Mouse (Mus musculus) CH12.LX (cell line): Measurements from ENCODE around the gene Rora. TPM values are rescaled to one million over a fixed set of nuclear protein-coding genes. Genes with fewer than 3 reads are reported as not detected.

Experiments
- DNase-seq: peaks from one replicate; pipeline ENCODE4 v3.0.0-alpha.2; 2013; ENCODE audit errors: extremely low read depth
- H3K27ac ChIP-seq: 2 replicates; pipeline ENCODE4 v1.5.1; 2012; ENCODE audit warnings: low read depth, mild to moderate bottlenecking, control low read depth, moderate library complexity; ENCODE audit not compliant: insufficient read depth
- H3K27me3 ChIP-seq: replicated peaks from 2 replicates; pipeline ENCODE3; 2012; ENCODE audit warnings: inconsistent platforms
- H3K36me3 ChIP-seq, 2 experiments: replicated peaks in 1 of 2; 2 replicates each; pipeline versions ENCODE3 to v1.6.1; 2012; ENCODE audit warnings: inconsistent platforms in 1 of 2, low read length in 1 of 2, mild to moderate bottlenecking in 1 of 2, mixed read lengths in 1 of 2, moderate library complexity in 1 of 2; ENCODE audit not compliant: control insufficient read depth in 1 of 2, insufficient read depth in 1 of 2
- H3K4me1 ChIP-seq, 2 experiments: 2 replicates each; pipeline ENCODE4 v1.6.1; 2012; ENCODE audit warnings: inconsistent platforms in 1 of 2, moderate library complexity in 1 of 2; ENCODE audit not compliant: insufficient read depth in 2 of 2, control insufficient read depth in 1 of 2
- H3K4me2 ChIP-seq: 2 replicates; pipeline ENCODE4 v1.6.1; 2012; ENCODE audit warnings: low read depth, mild to moderate bottlenecking, control low read depth; ENCODE audit not compliant: poor library complexity, insufficient read depth, severe bottlenecking
- H3K4me3 ChIP-seq, 3 experiments: fragments of 150-350 bp in 1 of 3; sonication (generic) in 1 of 3; replicated peaks in 1 of 3; 2 replicates each; pipeline versions ENCODE3 to v1.5.1; 2011 to 2012; ENCODE audit warnings: low read depth in 2 of 3, low read length in 2 of 3, mild to moderate bottlenecking in 2 of 3, moderate library complexity in 2 of 3, control low read depth in 1 of 3, improper control_type of control experiment in 1 of 3, inconsistent platforms in 1 of 3, mixed read lengths in 1 of 3; ENCODE audit not compliant: poor library complexity in 1 of 3
- H3K79me2 ChIP-seq: replicated peaks from 2 replicates; pipeline ENCODE4 v1.6.1; 2012; ENCODE audit warnings: mild to moderate bottlenecking, moderate library complexity; ENCODE audit not compliant: control insufficient read depth, poor library complexity, insufficient read depth, severe bottlenecking; ENCODE audit errors: extremely low read depth
- H3K9ac ChIP-seq: 2 replicates; pipeline ENCODE4 v1.6.1; 2012; ENCODE audit warnings: low read depth, mild to moderate bottlenecking, control low read depth, moderate library complexity; ENCODE audit not compliant: insufficient read depth
- H3K9me3 ChIP-seq: replicated peaks from 2 replicates; pipeline ENCODE3; 2012; ENCODE audit warnings: low read length, inconsistent platforms, mixed read lengths
- CHD1 ChIP-seq: IDR thresholded peaks from 2 replicates; pipeline ENCODE4 v1.6.1; 2012; ENCODE audit warnings: low read depth, low read length, improper control_type of control experiment, inconsistent platforms
- CHD2 ChIP-seq: IDR thresholded peaks from 2 replicates; pipeline ENCODE4 v1.6.1; 2011; ENCODE audit warnings: low read length, improper control_type of control experiment
- CTCF ChIP-seq, 2 experiments: IDR thresholded peaks in 1 of 2; conservative IDR thresholded peaks in 1 of 2; 2 replicates each; pipeline ENCODE4 v1.5.1; 2011 to 2012; ENCODE audit warnings: low read depth in 2 of 2, low read length in 2 of 2, improper control_type of control experiment in 1 of 2, inconsistent platforms in 1 of 2, mild to moderate bottlenecking in 1 of 2, moderate library complexity in 1 of 2
- IRF4 ChIP-seq: IDR thresholded peaks from 2 replicates; pipeline ENCODE4 v1.6.1; 2014; ENCODE audit warnings: low read depth, mild to moderate bottlenecking, inconsistent platforms, low read length, improper control_type of control experiment
- KAT2A ChIP-seq: IDR thresholded peaks from 2 replicates; pipeline ENCODE4 v1.6.1; 2012; ENCODE audit warnings: low read length, improper control_type of control experiment, inconsistent platforms; ENCODE audit not compliant: insufficient replicate concordance
- MAX ChIP-seq: IDR thresholded peaks from 2 replicates; pipeline ENCODE4 v1.6.1; 2011; ENCODE audit warnings: low read length, improper control_type of control experiment
- MAZ ChIP-seq: IDR thresholded peaks from 2 replicates; pipeline ENCODE4 v1.6.1; 2012; ENCODE audit warnings: low read depth, mild to moderate bottlenecking, inconsistent platforms, low read length, improper control_type of control experiment, moderate library complexity
- MXI1 ChIP-seq: IDR thresholded peaks from 2 replicates; pipeline ENCODE4 v1.6.1; 2011; ENCODE audit warnings: mild to moderate bottlenecking, low read depth, low read length, improper control_type of control experiment
- MYC ChIP-seq: IDR thresholded peaks from 2 replicates; pipeline ENCODE4 v1.6.1; 2011; ENCODE audit warnings: low read depth, mild to moderate bottlenecking, improper control_type of control experiment, low read length
- NELFE ChIP-seq: IDR thresholded peaks from 2 replicates; pipeline ENCODE4 v1.6.1; 2011; ENCODE audit warnings: low read depth, low read length, improper control_type of control experiment
- PAX5 ChIP-seq: IDR thresholded peaks from 2 replicates; pipeline ENCODE4 v1.6.1; 2012; ENCODE audit warnings: low read length, inconsistent platforms, mixed read lengths
- POLR2A ChIP-seq: IDR thresholded peaks from 2 replicates; pipeline ENCODE4 v1.6.1; 2011; ENCODE audit warnings: low read depth, mild to moderate bottlenecking, improper control_type of control experiment, low read length
- POLR2AphosphoS2 ChIP-seq: IDR thresholded peaks from 2 replicates; pipeline ENCODE4 v1.6.1; 2011; ENCODE audit warnings: low read depth, low read length, improper control_type of control experiment
- RCOR1 ChIP-seq: conservative IDR thresholded peaks from 2 replicates; pipeline ENCODE4 v1.6.1; 2012; ENCODE audit warnings: low read depth, mild to moderate bottlenecking, inconsistent platforms, low read length, improper control_type of control experiment
- SIN3A ChIP-seq: IDR thresholded peaks from 2 replicates; pipeline ENCODE4 v1.6.1; 2012; ENCODE audit warnings: low read length, improper control_type of control experiment, inconsistent platforms
- SMC3 ChIP-seq: IDR thresholded peaks from 2 replicates; pipeline ENCODE4 v1.6.1; 2011; ENCODE audit warnings: low read depth, low read length, improper control_type of control experiment
- USF1 ChIP-seq: IDR thresholded peaks from 2 replicates; pipeline ENCODE4 v1.6.1; 2014; ENCODE audit warnings: low read depth, mild to moderate bottlenecking, inconsistent platforms, low read length, improper control_type of control experiment
- dilution Hi-C: fragments of 300-500 bp; cut with MboI; formaldehyde crosslinking; loops from 2 replicates; pipeline ENCODE4 v1.14.3; 2020; ENCODE audit warnings: low sequenced_read_pairs; ENCODE audit not compliant: extremely low pct_unique_long_range_greater_than_20kb, extremely low pct_ligation_motif_present
- in situ Hi-C: fragments of 300-500 bp; cut with MboI; formaldehyde crosslinking; loops from 3 replicates; pipeline ENCODE4 v1.14.3; 2019; ENCODE audit warnings: low sequenced_read_pairs, low pct_ligation_motif_present, low pct_unique_long_range_greater_than_20kb, mixed read lengths
- polyA plus RNA-seq: library from polyadenylated mRNA; unstranded; fragments of >175 nt; gene quantifications from 2 replicates; pipeline ENCODE4 v1.2.1, GENCODE M21; 2012; ENCODE audit warnings: low read depth; ENCODE audit not compliant: insufficient read length
- total RNA-seq, 2 experiments: library from RNA; depleted of rRNA; stranded (reverse); fragments of 300-350 nt in 1 of 2; fragments of >200 nt in 1 of 2; gene quantifications; 2 replicates each; pipeline ENCODE4 v1.2.3; 2012 to 2014

Rora gene
- total and polyA plus RNA-seq, 3 experiments = 0.36 to 0.66 (median 0.64) TPM

GRCm38 (mm10) chr9:69381741-69382140 lies 728.2 kb downstream of the Rora start:
- Histone ChIP-seq H3K79me2 (no peaks in the 10 kb centered on the region), H3K9me3 (no peaks in the 10 kb centered on the region), H3K4me3 (peak overlapping the region; percentile 21 to 45 (median 24)), H3K36me3 (peaks cover 0 to 6% of the 10 kb centered on the region in 2 experiments), H3K4me2 (peak overlapping the region; percentile 64), H3K4me1 (peaks cover 4 to 24% of the 10 kb centered on the region in 2 experiments; a peak in 3 of 4 replicates), H3K27ac (no peak overlapping the region), H3K27me3 (no peaks in the 10 kb centered on the region), H3K9ac (peak overlapping the region; percentile 53)
- TF ChIP-seq CHD2 (no peak), CTCF (conservative IDR thresholded peaks at IDR 0.05 in 1 of 2, IDR thresholded peaks at IDR 0.05 in 1 of 2; ENCODE audit: low read depth in 2 of 2, low read length in 2 of 2) (peak in 1 of 2 experiments; percentile 35; a peak in 2 of 4 replicates)
- peak; percentile 21 for DNase-seq
- in situ Hi-C loops = no loop called here
- dilution Hi-C loops = no loop called here

DNA sequence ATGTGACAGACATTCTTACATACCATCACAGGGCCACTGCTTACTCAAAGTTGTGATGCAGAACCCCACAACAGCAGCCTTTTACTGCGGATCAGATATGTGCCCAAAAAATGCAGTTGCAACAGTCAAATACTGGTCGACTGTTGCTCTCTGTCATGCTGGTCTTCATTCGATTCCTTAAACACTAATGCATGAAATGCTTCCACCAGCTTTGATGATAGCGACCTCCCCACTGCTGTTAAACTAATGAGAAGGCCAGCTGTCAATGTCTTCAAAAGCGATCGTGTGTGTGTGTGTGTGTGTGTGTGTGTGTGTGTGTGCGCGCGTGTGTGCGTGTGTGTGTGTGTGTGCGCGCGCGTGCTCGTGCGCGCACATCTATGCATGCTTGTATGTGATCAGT lies 730.9 kb downstream of the Rora start:
- H3K4me1 ChIP-seq = peaks cover 0 to 7% of the 10 kb centered on the region in 2 experiments; a peak in 1 of 4 replicates
- H3K9me3 ChIP-seq = no peaks in the 10 kb centered on the region
- no peak overlapping the region for H3K4me2 ChIP-seq
- H3K79me2 ChIP-seq = no peaks in the 10 kb centered on the region
- H3K9ac ChIP-seq = no peak overlapping the region
- dilution Hi-C loops (no loop called here), in situ Hi-C loops (no loop called here)
- TF ChIP-seq SIN3A (no peak), POLR2A (no peak), CHD1 (no peak), NELFE (no peak), IRF4 (no peak), MXI1 (no peak)
- no peaks in the 10 kb centered on the region for H3K27me3 ChIP-seq
- no peak overlapping the region for H3K4me3 ChIP-seq
- no peak overlapping the region for H3K27ac ChIP-seq
- DNase-seq = no peak
- H3K36me3 ChIP-seq = no peaks in the 10 kb centered on the region

DNA sequence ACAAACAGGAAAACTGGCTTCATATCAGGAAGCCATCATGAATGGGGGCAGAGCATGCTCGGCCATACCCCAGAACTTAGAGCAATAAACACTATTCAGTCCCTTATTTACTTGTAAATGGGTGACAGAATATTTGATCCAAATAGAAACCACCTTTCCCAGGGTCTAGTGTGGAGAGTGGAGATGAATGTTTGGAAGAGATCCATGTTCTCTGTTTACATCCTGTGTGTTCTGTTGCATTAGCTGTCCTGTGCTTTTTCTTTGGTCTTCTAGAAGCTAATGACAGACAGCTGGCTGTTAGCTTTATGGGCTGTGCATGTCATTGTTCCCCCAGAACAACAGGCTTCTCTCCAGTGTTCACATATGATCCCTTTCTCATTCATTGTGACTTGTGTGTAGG lies 731.3 kb downstream of the Rora start:
- Histone ChIP-seq H3K9ac (no peak overlapping the region), H3K79me2 (no peaks in the 10 kb centered on the region), H3K27me3 (no peaks in the 10 kb centered on the region), H3K36me3 (no peaks in the 10 kb centered on the region), H3K9me3 (no peaks in the 10 kb centered on the region), H3K4me3 (no peak overlapping the region), H3K4me2 (no peak overlapping the region), H3K27ac (no peak overlapping the region), H3K4me1 (peaks cover 0 to 7% of the 10 kb centered on the region in 2 experiments; a peak in 1 of 4 replicates)
- no peak for TF ChIP-seq CTCF (conservative IDR thresholded peaks at IDR 0.05 in 1 of 2, IDR thresholded peaks at IDR 0.05 in 1 of 2; ENCODE audit: low read depth in 2 of 2, low read length in 2 of 2)
- no peak for TF ChIP-seq POLR2AphosphoS2
- TF ChIP-seq SMC3 = no peak
- no peak for TF ChIP-seq MAZ
- no peak for TF ChIP-seq USF1
- no peak for TF ChIP-seq MAX
- TF ChIP-seq RCOR1 = no peak
- no peak for TF ChIP-seq PAX5
- TF ChIP-seq KAT2A = no peak
- TF ChIP-seq MYC = no peak
- dilution Hi-C loops (no loop called here), in situ Hi-C loops (no loop called here)
- DNase-seq = no peak
